Mouse (Mus musculus): Measurements from ENCODE around the gene Cer1.

GRCm38 (mm10) chr4:82916678-82917050 is 31.7 kb upstream of the Cer1 start:
- TF ChIP-seq NRF1 (IDR thresholded peaks at IDR 0.05; ENCODE audit: insufficient read depth, low read depth, low read length, poor library complexity, severe bottlenecking) (no peak), ZC3H11A (IDR thresholded peaks at IDR 0.05; ENCODE audit: low read depth, low read length) (no peak), RCOR1 (IDR thresholded peaks at IDR 0.05; ENCODE audit: low read depth, low read length) (no peak), E2F4 (IDR thresholded peaks at IDR 0.05; ENCODE audit: borderline replicate concordance, low read depth, low read length) (no peak), CTCF (IDR thresholded peaks at IDR 0.05 in 2 of 3, conservative IDR thresholded peaks at IDR 0.05 in 1 of 3; ENCODE audit: control insufficient read depth in 1 of 3, insufficient read depth in 1 of 3, low read depth in 2 of 3, low read length in 3 of 3, poor library complexity in 1 of 3, severe bottlenecking in 1 of 3) (no peak), MXI1 (IDR thresholded peaks at IDR 0.05; ENCODE audit: low read depth, low read length) (no peak), CHD1 (IDR thresholded peaks at IDR 0.05; ENCODE audit: low read depth, low read length) (no peak), RAD21 (IDR thresholded peaks at IDR 0.05; ENCODE audit: low read depth, low read length) (no peak), UBTF (IDR thresholded peaks at IDR 0.05; ENCODE audit: borderline replicate concordance, insufficient read depth, low read depth, low read length) (no peak), HCFC1 (IDR thresholded peaks at IDR 0.05; ENCODE audit: low read depth, low read length) (no peak), GATA1 (IDR thresholded peaks at IDR 0.05; ENCODE audit: low read depth, low read length) (no peak), SIN3A (IDR thresholded peaks at IDR 0.05; ENCODE audit: low read length) (no peak), MAX (IDR thresholded peaks at IDR 0.05; ENCODE audit: low read length) (no peak), JUND (IDR thresholded peaks at IDR 0.05; ENCODE audit: low read depth, low read length) (no peak)
